Mouse (Mus musculus) bone marrow macrophage, adult 2 months (primary cell): ENCODE measurements around the gene Olfr313.
"Not testable (repeated sequence)": the region's sequence is repeated elsewhere in the genome, so short reads cannot be mapped to it uniquely, and the experiment has no call there.

Experiments used
- CTCF ChIP-seq: IDR thresholded peaks from 2 replicates; pipeline ENCODE4 v1.5.1; 2012; ENCODE audit warnings: low read depth, mild to moderate bottlenecking, low read length, moderate library complexity
- POLR2A ChIP-seq: IDR thresholded peaks from 2 replicates; pipeline ENCODE4 v1.6.1; 2012; ENCODE audit warnings: mild to moderate bottlenecking, low read depth, low read length, borderline replicate concordance

DNA sequence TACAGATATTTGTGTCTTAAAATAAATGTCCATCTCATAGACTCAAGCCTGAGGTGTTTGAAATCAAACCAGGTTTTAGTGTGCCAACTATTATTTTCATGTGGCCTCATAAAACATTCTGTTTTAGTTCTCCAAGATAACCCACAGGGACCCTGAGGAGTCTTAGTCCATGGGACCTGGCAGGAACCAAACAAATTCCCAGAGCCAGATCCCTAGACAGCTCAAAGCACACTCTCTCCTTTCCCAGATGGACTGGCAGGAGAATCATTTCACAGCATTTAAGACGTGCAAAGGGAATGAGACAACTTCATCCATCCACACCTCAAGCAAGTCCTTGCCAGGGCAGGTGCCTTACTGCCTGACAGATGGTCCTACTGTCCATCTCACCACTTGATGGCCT is at the start of gene Olfr313:
- not testable (repeated sequence) for TF ChIP-seq CTCF, POLR2A
